Mouse (Mus musculus) erythroblast, adult 5-6 weeks (primary cell): Measurements from ENCODE around the gene Unc5c. TPM values are rescaled to one million over a fixed set of nuclear protein-coding genes. Genes with fewer than 3 reads are reported as not detected.

ENCODE experiments used
- ATAC-seq: replicated peaks from 2 replicates; pipeline ENCODE4 v1.8.0; 2016; ENCODE audit warnings: moderate number of reproducible peaks, mild to moderate bottlenecking, moderate TSS enrichment, inconsistent platforms; ENCODE audit not compliant: poor library complexity, low FRiP score, severe bottlenecking
- total RNA-seq, 2 experiments: library from RNA; stranded (forward) in 1 of 2; stranded (reverse) in 1 of 2; fragments of 150-400 nt in 1 of 2; fragments of 200-764, 138-1000 nt in 1 of 2; gene quantifications; 2 replicates each; pipeline versions ENCODE4 v1.2.3 to v1.2.4; 2015 to 2017; ENCODE audit warnings: low replicate concordance in 2 of 2

Gene Unc5c
- total RNA-seq, 2 experiments from 2014 or later: not detected

GRCm38 (mm10) chr3:141793755-141794154, 328.7 kb downstream of the Unc5c start:
- ATAC-seq: no peak

- no peak for ATAC-seq
Measured at GRCm38 (mm10) chr3:141794371-141794770, 329.4 kb downstream of the Unc5c start.

- no peak for ATAC-seq
Measured at GRCm38 (mm10) chr3:141797372-141797771, 332.4 kb downstream of the Unc5c start.

GRCm38 (mm10) chr3:141797789-141798188, 332.8 kb downstream of the Unc5c start:
- ATAC-seq: no peak

GRCm38 (mm10) chr3:141804133-141804532, 339.1 kb downstream of the Unc5c start:
- no peak for ATAC-seq

- ATAC-seq: no peak
Measured at GRCm38 (mm10) chr3:141809581-141809980, 344.6 kb downstream of the Unc5c start.

- ATAC-seq: no peak
Measured at GRCm38 (mm10) chr3:141810944-141811343, 345.9 kb downstream of the Unc5c start.

GRCm38 (mm10) chr3:141811348-141811747, 346.3 kb downstream of the Unc5c start:
- no peak for ATAC-seq

- no peak for ATAC-seq
Measured at GRCm38 (mm10) chr3:141814776-141815175, 349.8 kb downstream of the Unc5c start.

GRCm38 (mm10) chr3:141818615-141819312, 353.7 kb downstream of the Unc5c start:
- no peak for ATAC-seq

- no peak for ATAC-seq
Measured at GRCm38 (mm10) chr3:141819331-141819941, 354.4 kb downstream of the Unc5c start.

- no peak for ATAC-seq
Measured at GRCm38 (mm10) chr3:141828301-141828700, 363.3 kb downstream of the Unc5c start.

- ATAC-seq: no peak
Measured at GRCm38 (mm10) chr3:141831135-141831534, 366.1 kb downstream of the Unc5c start.

- no peak for ATAC-seq
Measured at GRCm38 (mm10) chr3:141838864-141839263, 373.8 kb downstream of the Unc5c start.

- ATAC-seq: no peak
Measured at GRCm38 (mm10) chr3:141849206-141849605, 384.2 kb downstream of the Unc5c start.

GRCm38 (mm10) chr3:141850141-141850540, 385.1 kb downstream of the Unc5c start:
- ATAC-seq: no peak

GRCm38 (mm10) chr3:141854339-141854738, 389.3 kb downstream of the Unc5c start:
- ATAC-seq: no peak

GRCm38 (mm10) chr3:141857123-141857522, 392.1 kb downstream of the Unc5c start:
- ATAC-seq: no peak

- no peak for ATAC-seq
Measured at GRCm38 (mm10) chr3:141862816-141863461, 397.9 kb downstream of the Unc5c start.

- no peak for ATAC-seq
Measured at GRCm38 (mm10) chr3:141871805-141872204, 406.8 kb downstream of the Unc5c start.
